Mouse (Mus musculus) G1E (cell line): ENCODE data around the gene Pdzrn4.

Source experiments
- CTCF ChIP-seq: IDR thresholded peaks from 2 replicates; pipeline ENCODE4 v1.5.1; 2012; ENCODE audit warnings: low read depth, low read length, inconsistent platforms, mixed read lengths
- POLR2AphosphoS5 ChIP-seq: IDR thresholded peaks from 2 replicates; pipeline ENCODE4 v1.6.1; 2012; ENCODE audit warnings: low read depth, low read length, inconsistent platforms; ENCODE audit not compliant: insufficient replicate concordance

DNA sequence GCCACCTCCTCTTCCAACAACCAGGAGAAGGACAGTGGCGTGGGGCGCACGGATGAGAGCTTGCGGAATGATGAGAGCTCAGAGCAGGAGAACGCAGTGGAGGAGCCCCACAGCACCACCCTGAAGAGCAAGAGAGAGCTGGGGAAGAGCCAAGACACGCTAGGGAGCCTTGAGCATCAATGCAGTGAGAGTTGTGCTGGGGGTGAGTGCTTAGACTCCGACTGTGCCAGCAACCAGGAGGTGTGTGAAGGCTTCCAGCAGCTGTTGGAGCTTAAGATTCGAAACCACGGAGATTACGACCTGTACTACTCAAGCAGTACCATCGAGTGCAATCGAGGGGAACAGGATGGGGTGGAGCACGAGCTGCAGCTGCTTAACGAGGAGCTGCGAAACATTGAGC is 372.9 kb downstream of the Pdzrn4 start:
- TF ChIP-seq POLR2AphosphoS5 (no peak), CTCF (no peak)
